ENCODE assay signal across 8 mouse cellular contexts in genomic region chrX:142534780-142535179, GRCm38 (mm10).
A peak's percentile ranks its signal among the peaks of the same experiment; 100 is the strongest.
DNase-seq lines count a peak whose midpoint lies in the region; ATAC-seq and TF ChIP-seq lines count a peak whose summit lies in the region.

No protein-coding gene starts in this region.

- H3K4me1 ChIP-seq in forebrain, postnatal 0 days (ENCODE audit: insufficient read depth) = no peaks in the 10 kb centered on the region
- no peaks in the 10 kb centered on the region for H3K4me1 ChIP-seq in forebrain, embryonic 15.5 days

- 41% methylated on average over 8 of the region's 8 CpGs for WGBS in forebrain, postnatal 0 days
- 40% methylated on average over 8 of the region's 8 CpGs for WGBS in forebrain, embryonic 15.5 days

- ATAC-seq in forebrain, postnatal 0 days = no peak
- no peak for ATAC-seq in forebrain, embryonic 15.5 days (replicated peaks)
- peak; percentile 57 for ATAC-seq in erythroblast, adult 5-6 weeks (replicated peaks; ENCODE audit: low FRiP score, poor library complexity, severe bottlenecking)
- ATAC-seq in neutrophil, adult 5-6 weeks (ENCODE audit: extremely low read depth, insufficient number of reproducible peaks, low FRiP score, poor library complexity, severe bottlenecking) = peak; percentile 51; the same call in 1 of the 2 replicates

- no peak overlapping the region for H3K27ac ChIP-seq in forebrain, postnatal 0 days (ENCODE audit: low read depth, low read length)
- no peak overlapping the region for H3K27ac ChIP-seq in forebrain, embryonic 15.5 days (replicated peaks)

- intact Hi-C loops in left cerebral cortex, postnatal 4 days (cut with DNase I) = loop anchor here (5.0 kb wide), 2 partner anchors 147 to 162 kb away; no protein-coding TSS in a partner anchor

- H3K4me3 ChIP-seq in forebrain, postnatal 0 days (ENCODE audit: low read depth, low read length) = no peak overlapping the region
- H3K4me3 ChIP-seq in forebrain, embryonic 15.5 days = no peak overlapping the region

- no peaks in the 10 kb centered on the region for H3K9me3 ChIP-seq in forebrain, postnatal 0 days (ENCODE audit: low read length)
- no peaks in the 10 kb centered on the region for H3K9me3 ChIP-seq in forebrain, embryonic 15.5 days

- H3K9ac ChIP-seq in forebrain, postnatal 0 days = no peak overlapping the region
- no peak overlapping the region for H3K9ac ChIP-seq in forebrain, embryonic 15.5 days (replicated peaks)

- peak; percentile 40 for DNase-seq in forebrain, postnatal 0 days
- peak; percentile 9 for DNase-seq in left cerebral cortex, postnatal 4 days
- no peak for DNase-seq in left cerebral cortex, adult 9 months (ENCODE audit: low spot score in 2 of 2)
- peak; percentile 76 for DNase-seq in NIH3T3 (ENCODE audit: low read depth)
- no peak for DNase-seq in layer of hippocampus, postnatal 36 days

- H3K4me2 ChIP-seq in forebrain, postnatal 0 days (ENCODE audit: low read depth) = no peak overlapping the region
- no peak overlapping the region for H3K4me2 ChIP-seq in forebrain, embryonic 15.5 days (replicated peaks)

- no peaks in the 10 kb centered on the region for H3K36me3 ChIP-seq in forebrain, postnatal 0 days (ENCODE audit: insufficient read depth)
- H3K36me3 ChIP-seq in forebrain, embryonic 15.5 days = no peaks in the 10 kb centered on the region

- peak; percentile 72 for TF ChIP-seq CTCF in forebrain, postnatal 0 days (IDR thresholded peaks at IDR 0.05; ENCODE audit: low read depth)

- no peaks in the 10 kb centered on the region for H3K27me3 ChIP-seq in forebrain, postnatal 0 days (ENCODE audit: insufficient read depth, low read length)
- no peaks in the 10 kb centered on the region for H3K27me3 ChIP-seq in forebrain, embryonic 15.5 days

Comparison
In these comparisons a context has a peak if more than half of its experiments do, and no peak if none do; other contexts are left out.
1. DNase-seq: peak in forebrain, postnatal 0 days (single experiment), left cerebral cortex, postnatal 4 days (single experiment) and NIH3T3 (single experiment); none in left cerebral cortex, adult 9 months (0 of 2) and layer of hippocampus, postnatal 36 days (0 of 2).
2. ATAC-seq: peak in erythroblast, adult 5-6 weeks (single experiment) and neutrophil, adult 5-6 weeks (single experiment); none in forebrain, postnatal 0 days (single experiment) and forebrain, embryonic 15.5 days (single experiment).